Mouse (Mus musculus): ENCODE data around the gene Nrip3.

Nrip3 gene

DNA sequence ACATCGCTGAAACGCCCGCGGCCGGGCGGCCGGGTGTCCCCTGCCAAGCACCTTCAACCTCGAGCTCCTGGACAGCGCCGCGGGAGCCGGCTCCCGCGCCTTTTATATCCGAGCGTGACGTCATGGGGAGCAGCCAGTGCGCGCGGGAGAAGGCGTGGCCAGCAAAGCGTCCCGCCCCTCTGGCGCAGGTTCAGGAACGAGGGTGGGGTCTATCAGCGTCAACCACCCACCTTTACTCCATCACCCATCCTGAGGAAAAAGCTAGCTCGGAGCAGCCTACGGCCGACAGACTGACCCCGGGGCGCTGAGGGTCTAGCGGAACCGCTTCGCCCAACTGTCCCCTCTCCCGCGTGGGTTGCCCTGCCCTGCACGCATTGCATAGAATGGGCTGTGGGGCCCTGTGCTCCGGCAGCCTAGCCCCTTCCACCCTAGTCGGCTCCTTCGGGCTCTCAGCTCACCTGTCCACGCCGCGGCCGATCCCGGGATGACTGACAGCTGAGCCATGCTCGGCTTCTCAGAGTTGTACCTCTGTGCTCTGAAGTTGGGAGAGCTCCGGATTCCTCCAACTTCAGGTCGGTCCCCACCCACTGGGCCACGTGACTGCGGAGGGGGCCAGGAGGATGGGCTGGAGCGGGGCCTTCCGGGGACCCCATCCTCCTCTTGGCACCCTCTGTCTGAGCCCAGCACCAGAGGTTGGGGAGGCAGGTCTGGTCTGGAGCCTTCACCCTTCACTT, at the start of gene Nrip3:
TSS of gene Nrip3 (minus strand) at position 556 of the 734 bp plus-strand sequence.
- DNase-seq (ENCODE audit: low read depth, low spot score): peak; percentile 88

DNA sequence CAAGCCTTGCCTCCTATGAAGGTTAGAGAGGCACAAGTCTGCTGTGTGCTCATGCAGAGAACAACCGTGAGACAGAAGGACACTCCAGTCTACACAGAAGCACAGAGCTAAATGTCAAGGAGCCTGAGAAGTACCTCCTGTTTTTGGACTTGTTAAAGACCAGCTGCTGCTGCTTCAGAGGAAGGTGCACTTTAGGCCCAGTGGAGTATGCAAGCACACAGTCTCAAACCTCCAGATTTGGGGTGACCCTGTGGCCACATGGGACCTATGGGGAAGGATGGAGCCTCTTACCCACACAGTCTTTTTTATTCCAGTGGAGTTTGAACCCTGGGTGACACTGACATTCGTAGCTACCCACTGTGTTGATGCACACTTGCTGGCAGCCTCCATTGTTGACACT, 49.6 kb upstream of the Nrip3 start:
- no peak for DNase-seq (ENCODE audit: low read depth, low spot score)

DNA sequence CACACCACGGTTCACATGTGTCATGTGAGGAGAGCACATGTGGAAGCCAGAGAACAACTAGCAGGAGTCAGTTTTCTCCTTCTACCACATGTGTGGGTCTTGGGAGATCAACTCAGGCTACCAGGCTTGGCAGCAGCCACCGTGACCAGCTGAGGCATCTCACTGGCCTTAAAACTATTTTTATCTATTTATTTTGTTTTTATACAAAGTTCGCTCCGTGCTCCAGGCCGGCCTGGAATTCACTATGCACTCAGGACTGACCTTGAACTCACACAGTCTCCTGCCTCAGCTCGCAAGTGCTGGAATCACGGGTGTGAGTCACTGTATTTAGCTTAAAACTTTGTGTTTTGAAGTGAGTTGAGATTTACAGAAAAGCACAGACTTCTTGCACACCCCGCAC, 45.1 kb upstream of the Nrip3 start:
- no peak for DNase-seq (ENCODE audit: low read depth, low spot score)

DNA sequence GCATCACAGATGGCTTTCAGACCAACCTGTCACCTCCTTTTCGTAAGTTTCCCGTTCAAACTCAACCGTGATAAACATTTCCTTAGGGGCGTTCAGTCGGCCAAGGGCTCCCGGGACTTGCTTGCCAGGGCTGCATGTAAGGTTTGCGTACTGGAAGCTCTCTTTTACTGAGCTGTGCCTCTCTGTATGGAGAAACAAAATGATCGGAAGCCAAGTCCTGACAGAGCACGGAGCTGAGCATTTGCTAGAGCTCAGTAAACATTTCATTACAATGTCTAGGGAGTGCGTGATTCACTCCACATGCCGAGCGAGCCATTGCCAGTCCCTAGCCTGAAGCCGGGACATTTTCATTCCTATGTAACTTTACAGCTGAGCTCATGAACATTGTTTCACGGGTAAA, 43.5 kb upstream of the Nrip3 start:
- peak; percentile 49 for DNase-seq (ENCODE audit: low read depth, low spot score)

DNA sequence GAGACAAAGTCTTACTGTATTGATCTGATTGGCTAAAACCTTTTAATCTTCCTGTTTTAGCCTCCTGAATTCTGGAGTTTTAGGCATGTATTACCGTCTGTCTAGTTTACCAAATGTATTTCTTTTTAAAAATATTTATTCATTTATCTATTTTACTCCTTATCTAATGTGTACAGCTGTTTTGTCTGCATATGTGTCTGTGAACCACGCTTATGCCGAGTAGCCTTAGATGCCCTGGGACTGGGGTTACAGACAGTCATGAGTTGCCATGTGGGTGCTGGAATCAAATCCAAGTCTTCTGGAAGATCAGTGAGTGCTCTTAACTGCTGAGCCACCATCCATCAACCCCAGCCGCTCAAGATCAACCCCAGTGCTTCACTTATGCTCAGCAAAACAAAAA, 36.8 kb upstream of the Nrip3 start:
- no peak for DNase-seq (ENCODE audit: low read depth, low spot score)

DNA sequence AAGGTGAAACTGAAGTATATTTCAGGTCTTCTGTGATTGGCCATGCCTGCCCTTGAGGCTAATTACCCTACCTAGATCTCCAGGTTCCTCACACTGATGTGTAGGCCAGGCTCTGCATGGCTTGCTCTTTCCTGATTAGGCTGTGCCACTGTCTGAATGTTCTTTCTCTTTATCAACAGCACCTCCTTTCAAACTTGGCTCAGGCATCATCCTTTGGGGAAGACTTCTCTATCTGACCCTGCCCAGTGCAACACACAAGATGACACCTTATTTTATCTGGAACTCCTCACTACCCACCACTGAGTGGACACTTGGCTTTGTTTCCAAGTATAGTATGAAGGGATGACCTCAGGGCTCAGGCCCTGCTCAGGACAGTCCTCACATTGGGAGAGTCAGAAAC, 36.1 kb upstream of the Nrip3 start:
- no peak for DNase-seq (ENCODE audit: low read depth, low spot score)

DNA sequence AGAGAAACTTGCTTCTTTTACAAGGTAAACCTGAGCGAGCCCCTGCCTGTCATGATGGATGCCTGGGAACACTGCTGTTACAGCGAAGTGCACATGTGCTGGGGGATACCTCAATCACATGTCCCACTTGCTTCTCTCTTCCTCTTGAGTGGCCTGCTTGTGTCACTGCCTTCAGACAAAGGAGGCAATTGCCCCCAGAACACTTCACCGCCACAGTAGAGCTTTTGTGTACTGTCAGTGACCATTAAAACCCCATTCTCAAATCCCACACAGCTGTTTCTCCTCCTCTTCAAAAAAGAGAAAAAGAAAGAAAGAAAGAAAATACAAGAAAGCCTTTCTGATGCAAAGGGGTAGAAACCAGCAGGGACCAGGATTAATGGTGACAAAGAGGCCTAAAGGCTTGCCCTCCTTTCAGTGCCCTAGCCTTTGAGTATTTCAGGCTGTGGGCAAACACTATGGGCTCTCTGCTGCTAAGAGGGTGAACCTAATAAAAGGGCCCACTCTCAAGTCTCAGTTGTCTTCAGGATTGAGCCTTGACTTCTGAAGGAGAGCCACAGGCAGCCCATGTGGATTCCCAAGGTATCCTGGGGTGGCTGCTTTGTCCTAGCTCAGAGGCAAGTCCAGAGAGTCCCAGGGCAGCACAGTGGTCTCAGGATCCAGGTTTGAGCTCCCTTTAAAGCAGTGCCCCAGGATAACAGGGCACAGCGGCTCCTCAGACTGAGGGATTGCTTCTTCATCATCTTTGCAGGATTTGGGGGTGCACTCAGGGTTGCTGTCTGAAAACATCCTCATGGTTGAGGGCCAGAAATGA, 31.7 kb upstream of the Nrip3 start:
- no peak for DNase-seq (ENCODE audit: low read depth, low spot score)

DNA sequence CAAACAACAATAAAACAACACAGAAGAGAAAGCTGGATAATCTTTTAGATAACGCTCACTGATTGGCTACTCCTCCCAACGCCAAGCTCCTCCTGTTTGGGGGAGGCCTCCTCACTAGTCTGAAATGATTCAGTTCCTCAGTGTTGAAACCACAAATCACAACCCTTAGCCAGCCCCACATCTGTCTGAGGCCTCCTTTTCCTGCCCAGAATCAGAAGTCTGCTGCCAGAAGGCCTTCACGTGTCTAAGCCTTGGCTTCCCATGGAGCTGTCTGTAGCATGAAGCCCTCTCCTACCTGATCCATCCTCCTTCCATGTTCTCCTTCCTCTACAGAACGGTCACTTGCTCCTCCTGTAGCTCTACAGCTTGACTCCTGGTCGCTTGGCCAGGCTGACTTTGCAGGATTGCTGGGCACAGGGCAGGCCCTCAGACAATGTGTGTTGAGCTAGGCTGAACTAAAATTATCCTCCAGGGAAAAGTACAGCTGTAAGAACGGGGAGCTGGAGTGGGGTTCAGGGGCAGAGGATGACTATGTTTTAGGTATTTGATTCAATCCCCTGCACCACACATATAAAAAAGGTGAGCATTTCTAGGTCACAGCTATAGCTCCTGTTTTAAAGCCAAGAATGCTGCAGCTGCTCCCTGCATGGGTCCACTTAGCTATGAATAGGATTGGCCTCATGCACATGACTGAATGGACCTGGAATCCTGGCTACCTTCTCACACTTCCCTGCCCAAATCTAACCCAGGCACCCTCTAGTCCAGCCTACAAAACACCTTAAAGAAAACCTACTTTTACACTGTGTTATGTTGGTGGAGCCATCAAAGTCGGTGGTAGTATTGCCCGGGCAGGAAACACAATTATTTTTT, 26.0 kb upstream of the Nrip3 start:
- peak; percentile 82 for DNase-seq (ENCODE audit: low read depth, low spot score)

DNA sequence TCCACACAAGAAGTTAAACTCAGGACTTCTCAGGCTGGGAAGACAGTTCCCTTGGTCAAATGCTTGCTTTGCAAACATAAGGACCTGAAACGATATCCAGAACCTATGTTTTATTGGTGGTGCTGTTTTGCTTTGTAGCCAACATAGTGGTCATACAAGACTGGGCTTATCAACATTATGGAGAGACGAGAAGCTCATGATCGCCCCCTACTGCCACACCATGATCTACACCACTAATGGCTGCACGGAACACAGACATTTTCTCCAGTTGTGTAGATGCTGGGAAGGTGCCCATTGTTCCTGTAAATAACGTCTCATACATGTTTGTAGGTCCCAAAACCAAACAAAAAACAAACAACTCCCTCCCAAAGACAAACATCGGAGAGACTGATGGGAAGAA, 23.0 kb upstream of the Nrip3 start:
- DNase-seq (ENCODE audit: low read depth, low spot score): peak; percentile 41

DNA sequence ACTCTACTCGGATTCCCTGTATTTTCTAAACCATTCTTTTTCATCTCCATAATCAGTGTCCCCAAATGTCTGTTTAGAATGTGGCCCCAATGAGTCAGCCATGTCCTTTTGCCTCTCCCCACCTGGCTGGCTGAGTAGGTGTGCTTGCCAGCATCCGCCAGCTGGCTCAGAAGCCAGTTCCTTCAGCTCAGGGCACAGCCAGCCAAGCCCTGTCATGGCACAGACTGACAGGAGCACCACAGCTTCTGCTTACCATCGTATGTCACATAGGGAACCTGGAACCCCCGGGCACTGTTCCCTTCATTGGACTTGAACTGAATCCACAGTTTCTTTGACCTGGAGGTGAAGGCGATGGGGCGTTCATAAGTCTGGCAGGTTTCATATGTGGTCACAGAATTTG, 22.5 kb upstream of the Nrip3 start:
- DNase-seq (ENCODE audit: low read depth, low spot score): peak; percentile 97

DNA sequence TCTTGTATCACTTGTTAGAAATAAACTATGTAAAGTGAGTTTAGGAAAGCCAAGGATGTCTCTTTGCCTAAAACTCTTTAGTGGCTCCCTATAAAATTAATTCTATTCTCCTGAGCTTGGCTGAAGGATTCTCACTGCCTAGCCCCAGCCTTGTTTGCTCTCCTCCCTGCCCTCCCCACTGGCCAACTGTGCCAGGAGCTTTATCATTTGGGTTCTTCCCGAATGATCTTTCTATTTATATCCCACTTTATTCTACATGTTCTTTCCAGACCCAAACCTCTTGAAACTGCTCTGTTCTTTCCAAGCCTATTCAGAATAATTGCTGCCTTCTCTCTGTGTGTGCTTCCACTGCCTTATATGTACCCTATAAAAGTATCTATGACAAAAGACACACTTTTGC, 21.7 kb upstream of the Nrip3 start:
- DNase-seq (ENCODE audit: low read depth, low spot score): no peak

DNA sequence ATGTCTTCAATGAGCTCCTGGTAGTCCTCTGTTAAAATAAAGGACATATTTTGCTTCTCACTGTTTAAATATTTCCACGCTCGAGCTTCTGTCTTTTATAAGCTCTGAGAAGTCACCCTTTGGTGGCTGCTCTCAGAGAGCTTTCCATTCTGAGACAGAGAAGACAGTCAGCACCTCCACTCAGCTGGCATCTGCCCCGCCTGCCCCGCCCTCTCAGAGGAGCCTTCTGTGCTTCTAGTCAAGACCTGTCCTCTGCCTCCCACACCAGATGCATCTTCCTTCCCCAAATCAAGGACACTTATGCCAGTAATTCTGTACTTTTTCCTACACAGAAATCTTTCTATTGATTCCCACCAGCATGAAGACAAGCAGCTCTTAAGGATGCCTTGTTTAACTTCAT, 18.8 kb upstream of the Nrip3 start:
- peak; percentile 68 for DNase-seq (ENCODE audit: low read depth, low spot score)

DNA sequence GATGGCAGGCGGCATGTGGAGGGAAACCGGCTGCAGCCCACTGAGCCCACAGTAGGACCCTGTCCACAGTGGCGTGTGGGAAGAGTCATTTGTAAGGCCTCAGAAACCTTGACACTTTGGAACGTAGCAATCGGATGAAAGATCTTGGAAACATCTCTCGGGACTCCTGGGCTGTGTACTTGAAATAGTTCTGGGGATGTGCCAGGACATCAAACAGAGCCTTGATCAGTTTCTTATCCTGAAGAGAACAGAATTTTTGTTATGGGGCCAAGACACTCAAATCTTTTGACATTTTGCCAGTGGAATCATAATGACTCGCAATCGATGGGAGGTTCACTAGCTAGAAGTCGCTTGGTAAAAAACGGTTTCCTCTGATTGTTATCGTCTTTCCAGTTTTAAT, 17.3 kb upstream of the Nrip3 start:
- DNase-seq (ENCODE audit: low read depth, low spot score): peak; percentile 36

DNA sequence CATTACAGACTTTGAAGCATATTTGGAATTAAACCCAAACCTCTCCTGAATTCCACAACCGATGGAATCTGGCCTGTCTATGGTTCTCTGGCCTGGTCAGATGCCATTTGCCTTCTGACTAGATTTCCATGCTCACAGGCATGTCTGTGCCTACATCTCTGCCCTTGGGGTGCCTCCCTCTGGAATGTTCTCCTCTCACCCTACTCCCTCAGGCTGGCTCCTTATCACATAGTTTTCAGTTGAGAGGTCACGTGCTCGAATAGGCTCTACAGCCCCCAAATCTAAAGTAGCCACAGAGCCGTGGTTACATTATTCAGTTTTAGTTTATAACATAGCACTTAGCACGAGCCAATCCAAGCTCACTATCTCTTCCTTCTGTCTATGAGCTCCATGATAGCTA, 13.7 kb upstream of the Nrip3 start:
- DNase-seq (ENCODE audit: low read depth, low spot score): no peak

DNA sequence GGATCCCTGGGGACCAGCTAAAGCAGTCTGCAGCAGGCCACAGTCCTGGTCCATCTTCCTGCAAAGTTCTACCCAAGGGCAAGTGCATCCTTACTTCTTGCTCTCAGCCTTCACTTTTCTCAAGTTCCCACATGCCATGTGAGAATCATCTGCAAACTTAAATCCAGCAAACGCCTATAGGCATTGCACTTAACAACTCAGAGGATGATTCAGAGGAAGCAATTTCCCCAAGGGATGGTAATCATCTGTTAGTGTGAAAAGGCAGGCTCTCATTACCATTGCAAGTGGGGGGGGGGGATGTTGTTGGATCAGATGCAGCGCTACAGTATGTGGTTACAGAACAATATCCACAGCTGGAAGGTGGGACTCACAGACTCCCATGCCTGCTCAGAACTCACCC, 12.7 kb upstream of the Nrip3 start:
- DNase-seq (ENCODE audit: low read depth, low spot score): peak; percentile 80

DNA sequence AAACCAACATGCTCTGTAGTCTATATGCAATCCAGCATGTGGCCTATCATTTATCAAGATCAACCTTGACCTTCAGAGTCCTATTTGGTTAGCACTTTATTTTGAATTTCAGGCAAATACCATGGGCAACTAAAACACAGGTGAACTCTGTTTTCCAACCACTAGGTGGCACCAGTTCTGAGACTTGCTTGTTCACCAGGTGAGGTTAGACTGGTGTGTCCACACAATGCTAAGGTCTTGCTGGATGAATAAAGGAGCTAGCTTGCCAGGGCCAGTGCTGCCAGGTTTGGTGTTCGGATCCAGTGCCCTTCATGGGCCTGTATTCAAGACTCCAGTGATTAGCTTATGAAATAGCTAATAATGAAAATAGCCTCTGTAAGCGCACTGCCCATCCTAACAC, 10.9 kb upstream of the Nrip3 start:
- peak; percentile 89 for DNase-seq (ENCODE audit: low read depth, low spot score)

DNA sequence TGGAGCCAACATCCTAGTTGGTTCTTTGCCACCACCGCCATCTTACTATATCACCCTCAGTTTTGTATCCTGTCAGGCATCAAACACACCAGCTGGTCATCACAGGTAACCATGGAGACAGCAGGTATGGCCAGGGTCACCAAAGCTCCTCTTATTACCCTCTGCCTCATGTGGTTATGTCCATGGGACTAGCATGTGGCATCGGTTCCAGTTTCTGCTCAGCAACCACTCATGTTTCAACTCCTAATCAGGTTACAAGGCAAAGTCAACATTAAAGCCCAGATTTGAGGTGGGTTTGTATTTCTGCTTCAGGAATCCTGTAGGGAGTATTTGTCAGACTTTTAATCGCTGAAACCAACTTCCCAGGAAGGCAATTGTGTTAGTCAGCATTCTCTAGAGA, 9.0 kb upstream of the Nrip3 start:
- no peak for DNase-seq (ENCODE audit: low read depth, low spot score)

DNA sequence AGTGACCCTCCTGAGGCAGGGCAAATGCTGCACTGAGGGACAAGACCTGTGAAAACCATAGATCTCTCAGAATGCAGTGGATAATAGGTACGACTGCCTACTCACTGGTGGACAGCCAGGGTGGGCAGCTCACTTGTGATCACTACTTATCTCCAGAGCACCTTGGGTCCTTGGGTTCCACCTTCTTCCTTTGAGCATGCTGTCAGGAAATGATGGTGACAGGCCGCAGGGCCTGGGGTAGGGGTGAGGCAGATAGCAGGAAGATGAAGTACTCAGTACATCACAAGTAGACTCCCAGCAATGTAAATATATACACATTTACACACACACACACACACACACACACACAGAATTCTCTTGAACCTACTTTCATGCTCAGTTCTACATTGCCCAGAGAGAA, 6.0 kb upstream of the Nrip3 start:
- DNase-seq (ENCODE audit: low read depth, low spot score): no peak

DNA sequence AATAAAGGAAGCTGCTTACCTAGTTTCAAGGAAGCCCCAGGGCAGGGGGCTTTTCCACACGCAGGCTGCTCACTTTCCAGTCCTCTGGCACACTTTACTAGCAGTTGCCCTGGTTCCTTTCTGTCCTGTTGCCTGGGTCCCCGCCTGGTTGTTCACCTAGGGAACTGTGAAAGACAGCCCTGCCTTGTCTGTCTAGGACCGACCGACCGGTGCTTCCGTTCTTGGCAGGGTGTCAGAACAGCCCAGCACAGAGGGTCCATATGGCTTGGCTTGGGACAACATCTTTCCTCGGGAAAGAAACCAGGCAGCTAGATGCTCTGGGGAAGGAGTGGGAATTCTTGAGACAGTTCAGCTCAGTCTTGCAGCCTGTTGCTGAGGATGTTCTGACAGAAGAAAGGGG, 1.5 kb upstream of the Nrip3 start:
- no peak for DNase-seq (ENCODE audit: low read depth, low spot score)

DNA sequence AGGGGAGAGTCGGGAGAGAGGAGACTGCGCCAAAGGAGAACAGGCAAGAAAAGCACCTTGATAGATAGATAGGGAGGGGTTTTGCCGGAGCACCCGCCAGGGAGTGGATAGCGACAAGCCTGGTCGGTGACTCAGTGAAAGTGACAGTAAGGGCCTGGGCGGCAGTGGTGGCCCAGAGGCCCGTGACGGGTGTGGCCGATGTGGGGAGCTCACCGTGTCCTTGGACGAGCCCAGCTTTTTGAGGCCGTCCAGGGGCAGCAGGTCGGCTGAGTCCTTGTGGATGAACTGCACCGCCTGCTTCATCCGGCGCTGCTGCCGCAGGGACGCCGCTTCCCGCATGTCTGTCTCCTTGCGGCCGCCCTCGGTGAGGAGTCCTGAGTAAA, 747 bp downstream of the Nrip3 start:
- peak; percentile 53 for DNase-seq (ENCODE audit: low read depth, low spot score)

DNA sequence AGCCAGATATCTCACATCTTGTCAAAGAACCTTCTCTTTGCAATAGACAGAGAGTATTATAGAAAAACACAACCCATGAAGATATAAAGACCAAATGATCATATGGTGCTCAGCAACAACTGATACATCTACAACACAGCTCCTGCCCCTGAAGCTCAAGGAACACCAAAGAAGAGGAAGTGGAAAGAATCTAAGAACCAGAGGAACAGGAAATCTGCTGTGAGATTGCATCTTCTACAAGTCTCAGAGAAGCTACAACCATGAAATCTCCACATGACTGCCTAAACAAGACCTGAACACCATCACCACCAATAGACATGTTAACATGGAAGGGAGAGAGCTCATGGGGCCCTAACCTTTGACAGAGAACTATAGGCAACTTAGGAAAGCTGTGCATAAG, 9.6 kb downstream of the Nrip3 start:
- no peak for DNase-seq (ENCODE audit: low read depth, low spot score)

DNA sequence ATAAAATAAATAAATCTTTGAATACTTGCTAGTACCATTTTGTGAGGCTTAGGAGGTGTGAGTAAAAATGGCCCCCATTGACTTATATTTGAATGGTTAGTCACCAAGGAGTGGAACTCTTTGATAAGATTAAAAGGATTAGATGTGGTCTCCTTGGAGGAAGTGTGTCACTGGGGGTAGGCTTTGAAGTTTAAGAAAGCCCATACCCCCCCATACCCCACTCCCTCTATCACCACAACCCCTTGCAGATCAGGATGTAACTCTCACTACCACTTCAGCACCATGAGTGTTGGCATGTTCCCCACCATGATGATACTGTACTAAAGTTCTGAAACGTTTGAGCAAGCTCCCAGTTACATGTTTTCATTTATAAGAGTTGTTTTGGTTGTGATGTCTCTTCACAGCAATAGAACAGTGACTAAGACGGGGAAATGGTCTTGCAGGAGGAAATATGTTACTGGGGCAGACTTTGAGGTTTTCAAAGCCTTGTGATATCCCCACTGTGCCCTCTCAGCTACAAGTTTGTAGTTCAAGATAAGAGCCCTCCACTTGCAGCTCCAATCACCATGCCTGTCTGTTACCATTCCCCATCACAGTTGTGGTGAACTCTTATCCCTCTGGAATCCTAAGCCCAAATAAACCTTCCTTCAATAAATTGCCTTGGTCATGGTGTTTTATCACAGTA, 13.0 kb downstream of the Nrip3 start:
- no peak for DNase-seq (ENCODE audit: low read depth, low spot score)
